Mouse (Mus musculus): ENCODE measurements around the gene Fdxr.

- TF ChIP-seq CTCF (IDR thresholded peaks at IDR 0.05; ENCODE audit: extremely low read depth, insufficient read depth, low read length) (no peak), POLR2A (IDR thresholded peaks at IDR 0.05; ENCODE audit: extremely low read depth, insufficient read depth, low read length) (no peak)
Measured at GRCm38 (mm10) chr11:115262954-115263353, 13.9 kb downstream of the Fdxr start.
